Mouse (Mus musculus) kidney, embryonic 15.5 days (tissue): ENCODE results near the gene Zfp579. TPM values are rescaled to one million over a fixed set of nuclear protein-coding genes. Genes with fewer than 3 reads are reported as not detected.

Experiments
- ATAC-seq: fragments of 200-750 bp; cut with Nextera tagmentation; replicated peaks from 2 replicates; pipeline ENCODE4 v1.8.0; 2017; ENCODE audit warnings: moderate TSS enrichment; ENCODE audit not compliant: low FRiP score
- H3K27ac ChIP-seq: fragments of 300-500 bp; sonication (generic); 2 replicates; pipeline ENCODE4 v1.5.1; 2015; ENCODE audit warnings: mild to moderate bottlenecking, inconsistent platforms
- H3K27me3 ChIP-seq: fragments of 300-500 bp; sonication (generic); 2 replicates; pipeline ENCODE4 v1.6.1; 2015; ENCODE audit warnings: inconsistent platforms
- H3K36me3 ChIP-seq: fragments of 300-500 bp; sonication (generic); 2 replicates; pipeline ENCODE4 v1.6.1; 2015; ENCODE audit warnings: inconsistent platforms
- H3K4me1 ChIP-seq: fragments of 300-500 bp; sonication (generic); 2 replicates; pipeline ENCODE4 v1.6.1; 2015; ENCODE audit warnings: inconsistent platforms
- H3K4me2 ChIP-seq: fragments of 300-500 bp; sonication (generic); 2 replicates; pipeline ENCODE4 v1.6.1; 2015; ENCODE audit warnings: moderate library complexity, mild to moderate bottlenecking, inconsistent platforms
- H3K4me3 ChIP-seq: fragments of 300-500 bp; sonication (generic); replicated peaks from 2 replicates; pipeline ENCODE4 v1.5.1; 2015; ENCODE audit warnings: mild to moderate bottlenecking, inconsistent platforms
- H3K9ac ChIP-seq: fragments of 300-500 bp; sonication (generic); 2 replicates; pipeline ENCODE4 v1.6.1; 2015; ENCODE audit warnings: mild to moderate bottlenecking, inconsistent platforms
- H3K9me3 ChIP-seq: fragments of 300-500 bp; sonication (generic); replicated peaks from 2 replicates; pipeline ENCODE4 v1.6.1; 2016; ENCODE audit warnings: inconsistent platforms
- WGBS: fragments of 180-500 bp; shearing (Covaris S2); methylation state at CpG from one replicate; pipeline ENCODE4 v1.1.7; 2015; ENCODE audit warnings: mixed read lengths; 5-methylcytosine and 5-hydroxymethylcytosine counted together
- polyA plus RNA-seq: library from polyadenylated mRNA; unstranded; fragments of >200 nt; fragmentation: Nextera tagmentation; extraction: Ambion mirVana; gene quantifications from 2 replicates; pipeline ENCODE4 v1.2.1, GENCODE M21; 2015

The Zfp579 gene
- polyA plus RNA-seq, 1 experiment from 2014 or later, result 39.9 TPM

- Histone ChIP-seq H3K27me3 (no peaks in the 10 kb centered on the region), H3K9ac (no peak overlapping the region), H3K4me3 (no peak overlapping the region), H3K4me1 (peaks cover 2% of the 10 kb centered on the region; the same call in 1 of the 2 replicates), H3K27ac (no peak overlapping the region), H3K36me3 (no peaks in the 10 kb centered on the region), H3K4me2 (no peak overlapping the region), H3K9me3 (no peaks in the 10 kb centered on the region)
- WGBS, result 58% methylated on average over 6 of the region's 6 CpGs
- no peak for ATAC-seq
These were observed 47.6 kb downstream of the Zfp579 start for GRCm38 (mm10) chr7:4948386-4948785.

- Histone ChIP-seq H3K4me1 (peaks cover 4% of the 10 kb centered on the region; the same call in 1 of the 2 replicates), H3K27me3 (no peaks in the 10 kb centered on the region), H3K36me3 (no peaks in the 10 kb centered on the region), H3K27ac (no peak overlapping the region), H3K9ac (no peak overlapping the region), H3K4me2 (no peak overlapping the region), H3K4me3 (no peak overlapping the region), H3K9me3 (no peaks in the 10 kb centered on the region)
- no peak for ATAC-seq
- 39% methylated on average over 2 of the region's 2 CpGs for WGBS
These were observed 48.1 kb downstream of the Zfp579 start for GRCm38 (mm10) chr7:4947855-4948254.

GRCm38 (mm10) chr7:4943223-4943815, 52.6 kb downstream of the Zfp579 start:
- Histone ChIP-seq H3K4me2 (peak overlapping the region; percentile 59), H3K36me3 (no peaks in the 10 kb centered on the region), H3K9me3 (no peaks in the 10 kb centered on the region), H3K27me3 (no peaks in the 10 kb centered on the region), H3K4me1 (peaks cover 4% of the 10 kb centered on the region; the same call in 1 of the 2 replicates), H3K9ac (no peak overlapping the region), H3K27ac (no peak overlapping the region), H3K4me3 (peak overlapping the region; percentile 31)
- 19% methylated on average over 15 of the region's 15 CpGs for WGBS
- peak; percentile 80 for ATAC-seq

- H3K9ac ChIP-seq, result no peak overlapping the region
- no peak for ATAC-seq
- H3K4me2 ChIP-seq, result no peak overlapping the region
- H3K27ac ChIP-seq, result no peak overlapping the region
- no peaks in the 10 kb centered on the region for H3K9me3 ChIP-seq
- no peaks in the 10 kb centered on the region for H3K27me3 ChIP-seq
- no peaks in the 10 kb centered on the region for H3K36me3 ChIP-seq
- H3K4me1 ChIP-seq, result peaks cover 4% of the 10 kb centered on the region; the same call in 1 of the 2 replicates
- no peak overlapping the region for H3K4me3 ChIP-seq
- WGBS, result 56% methylated on average over 5 of the region's 5 CpGs
These were observed 53.3 kb downstream of the Zfp579 start for GRCm38 (mm10) chr7:4942673-4943072.

- Histone ChIP-seq H3K4me3 (no peak overlapping the region), H3K27ac (no peak overlapping the region), H3K9ac (no peak overlapping the region), H3K4me1 (peaks cover 4% of the 10 kb centered on the region; the same call in 1 of the 2 replicates), H3K36me3 (no peaks in the 10 kb centered on the region), H3K27me3 (no peaks in the 10 kb centered on the region), H3K9me3 (no peaks in the 10 kb centered on the region), H3K4me2 (no peak overlapping the region)
- WGBS, result 19% methylated on average over 9 of the region's 9 CpGs
- ATAC-seq, result peak; percentile 59
These were observed 55.9 kb downstream of the Zfp579 start for GRCm38 (mm10) chr7:4940068-4940479.

GRCm38 (mm10) chr7:4938456-4938855, 57.5 kb downstream of the Zfp579 start:
- Histone ChIP-seq H3K4me3 (no peak overlapping the region), H3K4me2 (no peak overlapping the region), H3K27me3 (no peaks in the 10 kb centered on the region), H3K9ac (no peak overlapping the region), H3K27ac (no peak overlapping the region), H3K36me3 (no peaks in the 10 kb centered on the region), H3K9me3 (0 out of 2 replicates have a peak, but pooled peaks cover 3% of the 10 kb centered on the region), H3K4me1 (peaks cover 2% of the 10 kb centered on the region; the same call in 1 of the 2 replicates)
- WGBS, result 49% methylated on average over 2 of the region's 2 CpGs
- no peak for ATAC-seq

GRCm38 (mm10) chr7:4937392-4937791, 58.6 kb downstream of the Zfp579 start:
- no peaks in the 10 kb centered on the region for H3K36me3 ChIP-seq
- no peak for ATAC-seq
- 0 out of 2 replicates have a peak, but pooled peaks cover 3% of the 10 kb centered on the region for H3K9me3 ChIP-seq
- H3K27me3 ChIP-seq, result no peaks in the 10 kb centered on the region
- H3K27ac ChIP-seq, result no peak overlapping the region
- 69% methylated on average over 11 of the region's 11 CpGs for WGBS
- H3K4me2 ChIP-seq, result no peak overlapping the region
- H3K4me1 ChIP-seq, result no peaks in the 10 kb centered on the region
- no peak overlapping the region for H3K9ac ChIP-seq
- H3K4me3 ChIP-seq, result no peak overlapping the region

GRCm38 (mm10) chr7:4936832-4937231, 59.1 kb downstream of the Zfp579 start:
- H3K27me3 ChIP-seq, result no peaks in the 10 kb centered on the region
- no peak overlapping the region for H3K9ac ChIP-seq
- no peak overlapping the region for H3K4me3 ChIP-seq
- H3K36me3 ChIP-seq, result no peaks in the 10 kb centered on the region
- no peak overlapping the region for H3K4me2 ChIP-seq
- ATAC-seq, result no peak
- H3K27ac ChIP-seq, result no peak overlapping the region
- H3K4me1 ChIP-seq, result no peaks in the 10 kb centered on the region
- WGBS, result 72% methylated on average over 10 of the region's 10 CpGs
- 0 out of 2 replicates have a peak, but pooled peaks cover 3% of the 10 kb centered on the region for H3K9me3 ChIP-seq

- Histone ChIP-seq H3K27ac (no peak overlapping the region), H3K4me3 (no peak overlapping the region), H3K4me2 (no peak overlapping the region), H3K9ac (no peak overlapping the region), H3K4me1 (no peaks in the 10 kb centered on the region), H3K36me3 (no peaks in the 10 kb centered on the region), H3K27me3 (no peaks in the 10 kb centered on the region), H3K9me3 (0 out of 2 replicates have a peak, but pooled peaks cover 3% of the 10 kb centered on the region)
- 79% methylated on average over 4 of the region's 4 CpGs for WGBS
- ATAC-seq, result no peak
These were observed 61.6 kb downstream of the Zfp579 start for GRCm38 (mm10) chr7:4934160-4934914.

Other genes starting within 250 kb of the Zfp579 start
- 68.3 and 78.0 TPM in 2 replicates for gene Cox6b2, start 243.1 kb downstream of the Zfp579 start, polyA plus RNA-seq
- gene Fam71e2, start 224.9 kb downstream of the Zfp579 start, polyA plus RNA-seq, result not detected in 2 replicates
- gene Il11, start 213.3 kb downstream of the Zfp579 start, polyA plus RNA-seq, result 0.27 and 0.30 TPM in 2 replicates
- gene Tmem190, start 213.2 kb downstream of the Zfp579 start, polyA plus RNA-seq, result 1.0 TPM in 1 of 2 replicates, not detected in the other
- gene Tmem238, start 206.5 kb downstream of the Zfp579 start, polyA plus RNA-seq, result 12.9 and 14.1 TPM in 2 replicates
- gene Rpl28, start 203.3 kb downstream of the Zfp579 start, polyA plus RNA-seq, result 391 and 408 TPM in 2 replicates
- gene Ube2s, start 183.6 kb downstream of the Zfp579 start, polyA plus RNA-seq, result 384 and 386 TPM in 2 replicates
- gene Shisa7, start 151.5 kb downstream of the Zfp579 start, polyA plus RNA-seq, result 0.84 and 0.96 TPM in 2 replicates
- gene Isoc2b, start 125.9 kb downstream of the Zfp579 start, polyA plus RNA-seq, result 6.1 and 7.2 TPM in 2 replicates
- gene Isoc2a, start 119.0 kb downstream of the Zfp579 start, polyA plus RNA-seq, result 0.93 and 1.2 TPM in 2 replicates
- not detected in 2 replicates for gene Gm36210, start 89.6 kb downstream of the Zfp579 start, polyA plus RNA-seq
- 4.0 and 4.1 TPM in 2 replicates for gene Zfp628, start 80.9 kb downstream of the Zfp579 start, polyA plus RNA-seq
- 4.2 and 5.3 TPM in 2 replicates for gene Nat14, start 74.1 kb downstream of the Zfp579 start, polyA plus RNA-seq
- 1.9 and 2.7 TPM in 2 replicates for gene Ssc5d, start 70.4 kb downstream of the Zfp579 start, polyA plus RNA-seq
- gene Sbk2, start 31.8 kb downstream of the Zfp579 start, polyA plus RNA-seq, result 0.19 and 0.27 TPM in 2 replicates
- not detected in 2 replicates for gene Sbk3, start 25.0 kb downstream of the Zfp579 start, polyA plus RNA-seq
- 10.4 and 12.7 TPM in 2 replicates for gene Zfp524, start 18.3 kb upstream of the Zfp579 start, polyA plus RNA-seq
- 46.5 and 53.1 TPM in 2 replicates for gene Fiz1, start 18.5 kb upstream of the Zfp579 start, polyA plus RNA-seq
- 1.6 and 2.5 TPM in 2 replicates for gene Gm44973, start 19.3 kb upstream of the Zfp579 start, polyA plus RNA-seq
- 7.2 and 7.6 TPM in 2 replicates for gene Zfp865, start 24.2 kb upstream of the Zfp579 start, polyA plus RNA-seq
- 24.9 and 27.0 TPM in 2 replicates for gene Ccdc106, start 24.4 kb upstream of the Zfp579 start, polyA plus RNA-seq
- not detected in 2 replicates for gene 4632433K11Rik, start 38.0 kb upstream of the Zfp579 start, polyA plus RNA-seq
- gene Zfp784, start 42.3 kb upstream of the Zfp579 start, polyA plus RNA-seq, result 6.3 and 6.4 TPM in 2 replicates
- 36.2 and 41.0 TPM in 2 replicates for gene Zfp580, start 55.4 kb upstream of the Zfp579 start, polyA plus RNA-seq
- 145 and 152 TPM in 2 replicates for gene U2af2, start 66.0 kb upstream of the Zfp579 start, polyA plus RNA-seq
- gene Epn1, start 84.1 kb upstream of the Zfp579 start, polyA plus RNA-seq, result 55.5 and 62.2 TPM in 2 replicates
- gene Rfpl4, start 120.8 kb upstream of the Zfp579 start, polyA plus RNA-seq, result not detected in 2 replicates
- gene Rasl2-9, start 129.8 kb upstream of the Zfp579 start, polyA plus RNA-seq, result 0.54 TPM in 1 of 2 replicates, not detected in the other
- gene Vmn1r55, start 153.5 kb upstream of the Zfp579 start, polyA plus RNA-seq, result not detected in 2 replicates
- not detected in 2 replicates for gene Vmn1r56, start 200.6 kb upstream of the Zfp579 start, polyA plus RNA-seq
- gene Vmn1r57, start 222.3 kb upstream of the Zfp579 start, polyA plus RNA-seq, result not detected in 2 replicates